Mouse (Mus musculus): ENCODE results near the gene H2afx. TPM values are rescaled to one million over a fixed set of nuclear protein-coding genes. Genes with fewer than 3 reads are reported as not detected.

The H2afx gene
- total RNA-seq, 2 experiments from 2014 or later: 157 to 164 TPM

DNA sequence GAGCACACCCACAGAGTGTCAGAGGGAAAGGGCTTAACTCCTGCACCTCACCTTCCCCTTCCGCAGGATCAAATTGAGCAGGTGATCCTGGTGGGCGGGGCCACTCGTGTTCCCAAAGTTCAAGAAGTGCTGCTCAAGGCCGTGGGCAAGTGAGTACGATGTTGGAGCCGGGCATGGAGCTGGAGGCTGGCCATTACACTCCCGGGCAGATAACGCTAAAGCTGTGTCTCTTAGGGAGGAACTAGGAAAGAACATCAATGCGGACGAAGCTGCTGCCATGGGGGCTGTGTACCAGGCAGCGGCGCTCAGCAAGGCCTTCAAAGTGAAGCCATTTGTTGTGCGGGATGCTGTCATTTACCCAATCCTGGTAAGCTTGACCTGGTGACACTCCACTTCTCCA, 50.1 kb downstream of the H2afx start:
- no peak for DNase-seq

Small RNAs within 50 kb of the gene (microRNA-seq; reads per million reads assigned to microRNA genes)
- gene Gm44335: 0 reads per million in 2 experiments

Other genes with a start within 250 kb of the H2afx start
- gene Mfrp, start 233.0 kb upstream of the H2afx start, total RNA-seq (2021): not detected
- gene C1qtnf5, start 227.4 kb upstream of the H2afx start, total RNA-seq (2021): 1 to 10 TPM; 8.5 to 9.7 TPM
- gene Gm49380, start 221.2 kb upstream of the H2afx start, total RNA-seq (2021): not detected
- gene Rnf26, start 221.2 kb upstream of the H2afx start, total RNA-seq (2021): 10 to 100 TPM; 22.3 to 24.7 TPM
- 100 to 1,000 TPM; 204 to 213 TPM for gene Mcam, start 200.2 kb upstream of the H2afx start, total RNA-seq (2021)
- gene Cbl, start 100.6 kb upstream of the H2afx start, total RNA-seq (2021): 10 to 100 TPM; 28.5 to 28.8 TPM
- not detected for gene Ccdc153, start 94.0 kb upstream of the H2afx start, total RNA-seq (2021)
- gene Pdzd3, start 83.2 kb upstream of the H2afx start, total RNA-seq (2021): 1 to 10 TPM in 1 of 2 experiments, under 1 TPM in 1; 0.92 to 1.0 TPM
- 10 to 100 TPM; 13.8 to 15.3 TPM for gene Nlrx1, start 66.1 kb upstream of the H2afx start, total RNA-seq (2021)
- 1 to 10 TPM; 1.2 to 1.5 TPM for gene Abcg4, start 46.1 kb upstream of the H2afx start, total RNA-seq (2021)
- gene Hinfp, start 29.0 kb upstream of the H2afx start, total RNA-seq (2021): 10 to 100 TPM; 15.4 to 16.3 TPM
- 10 to 100 TPM; 16.3 to 16.5 TPM for gene C2cd2l, start 14.4 kb upstream of the H2afx start, total RNA-seq (2021)
- gene Dpagt1, start 8.7 kb upstream of the H2afx start, total RNA-seq (2021): 10 to 100 TPM; 24.1 to 25.0 TPM
- gene Hmbs, start 9.5 kb downstream of the H2afx start, total RNA-seq (2021): 10 to 100 TPM; 54.0 to 60.6 TPM
- gene Vps11, start 27.0 kb downstream of the H2afx start, total RNA-seq (2021): 10 to 100 TPM; 20.9 to 21.6 TPM
- 10 to 100 TPM; 42.1 to 45.8 TPM for gene Hyou1, start 44.8 kb downstream of the H2afx start, total RNA-seq (2021)
- gene Slc37a4, start 62.2 kb downstream of the H2afx start, total RNA-seq (2021): 10 to 100 TPM; 21.9 to 26.1 TPM
- 1,000 to 10,000 TPM; 1,107 to 1,153 TPM for gene Rps25, start 72.4 kb downstream of the H2afx start, total RNA-seq (2021)
- gene Trappc4, start 72.9 kb downstream of the H2afx start, total RNA-seq (2021): 10 to 100 TPM; 41.4 to 42.4 TPM
- gene Ccdc84, start 83.9 kb downstream of the H2afx start, total RNA-seq (2021): 10 to 100 TPM; 14.3 to 14.7 TPM
- gene Foxr1, start 106.4 kb downstream of the H2afx start, total RNA-seq (2021): not detected
- gene Upk2, start 120.3 kb downstream of the H2afx start, total RNA-seq (2021): not detected
- gene Bcl9l, start 148.1 kb downstream of the H2afx start, total RNA-seq (2021): 10 to 100 TPM; 56.8 to 64.0 TPM
- under 1 TPM; 0.14 to 0.29 TPM for gene Cxcr5, start 227.2 kb downstream of the H2afx start, total RNA-seq (2021)